Mouse (Mus musculus) spleen, embryonic (tissue): ENCODE results near the gene Trip10.

Experiments
- CTCF ChIA-PET: fragments of 350-600 bp; sonication (Branson Sonifier 250); formaldehyde crosslinking; loops from one replicate; lab custom pipeline; 2022; lab: Charles Lee

Gene Trip10

GRCm38 (mm10) chr17:57262901-57263550 lies 13.8 kb downstream of the Trip10 start:
- CTCF ChIA-PET = no interaction called here

DNA sequence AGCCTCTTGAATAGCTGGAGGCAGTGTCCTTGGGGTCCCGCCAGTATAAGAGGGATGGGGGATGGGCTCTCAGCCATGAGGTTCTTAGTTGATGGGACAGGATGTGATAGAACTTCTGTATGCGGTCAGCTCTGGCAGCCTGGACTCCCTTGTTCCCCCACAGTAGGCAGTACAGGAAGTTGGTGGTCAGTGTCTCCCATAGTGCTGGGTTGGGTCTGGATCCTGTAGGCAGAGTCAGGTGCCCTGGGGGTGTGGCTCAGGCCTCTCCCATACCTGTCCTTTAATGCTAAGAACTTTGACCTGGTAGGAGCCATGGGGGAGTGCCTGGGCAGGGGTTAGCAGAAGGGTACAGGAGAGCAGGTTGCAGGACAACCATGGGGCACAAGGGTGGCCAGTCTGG lies 14.9 kb downstream of the Trip10 start:
- CTCF ChIA-PET = interaction anchor here (0.6 kb wide), 1 partner anchor 147 kb away, joined by 6 read pairs; no protein-coding TSS in a partner anchor

DNA sequence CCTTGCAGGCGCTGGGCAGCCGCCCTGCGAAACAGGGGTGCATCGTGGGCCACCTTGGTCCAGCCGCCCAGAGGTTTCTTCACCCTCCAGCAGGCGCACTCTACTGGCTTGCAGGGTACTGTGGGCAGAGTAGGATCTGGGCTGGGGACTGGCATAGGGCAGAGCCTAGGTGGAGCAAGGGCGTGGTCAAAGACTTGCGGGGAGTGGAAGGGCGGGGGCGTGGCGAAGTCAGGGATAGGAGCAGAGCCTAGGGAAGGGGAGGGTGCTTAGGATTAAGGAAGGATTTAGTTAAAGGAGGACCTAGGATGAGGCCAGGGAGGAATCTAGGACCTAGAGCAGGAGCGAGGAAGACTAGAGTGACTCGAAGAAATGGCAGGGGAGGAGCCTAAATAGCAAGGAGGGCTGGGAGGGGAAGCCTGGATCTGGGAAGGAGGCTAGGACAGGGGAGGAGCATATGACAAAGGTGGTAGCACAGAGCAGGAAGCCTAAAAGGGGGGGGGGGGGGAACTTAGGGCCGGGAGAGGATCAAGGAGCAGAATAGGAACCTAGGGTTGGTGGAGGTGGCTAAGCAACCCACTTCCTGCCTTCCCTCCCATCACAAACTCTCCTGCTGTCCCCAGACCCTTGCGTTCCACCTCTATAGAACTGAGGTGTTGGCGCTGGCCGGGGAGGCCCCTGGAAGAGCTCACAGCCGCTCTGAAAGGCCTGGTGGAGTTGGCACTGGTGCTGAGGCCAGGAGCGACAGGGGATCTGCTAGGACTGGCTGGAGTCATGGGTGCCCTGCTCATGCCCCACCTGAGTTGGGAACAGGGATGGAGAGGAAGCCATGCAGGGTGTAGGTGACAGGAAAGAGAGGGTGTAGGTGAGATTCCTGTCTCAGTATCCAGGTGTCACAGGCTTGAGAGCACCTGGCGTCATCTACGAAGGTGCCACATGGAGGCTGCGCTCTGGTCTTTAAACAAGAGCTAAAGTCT lies 16.0 kb downstream of the Trip10 start:
- CTCF ChIA-PET = no interaction called here

DNA sequence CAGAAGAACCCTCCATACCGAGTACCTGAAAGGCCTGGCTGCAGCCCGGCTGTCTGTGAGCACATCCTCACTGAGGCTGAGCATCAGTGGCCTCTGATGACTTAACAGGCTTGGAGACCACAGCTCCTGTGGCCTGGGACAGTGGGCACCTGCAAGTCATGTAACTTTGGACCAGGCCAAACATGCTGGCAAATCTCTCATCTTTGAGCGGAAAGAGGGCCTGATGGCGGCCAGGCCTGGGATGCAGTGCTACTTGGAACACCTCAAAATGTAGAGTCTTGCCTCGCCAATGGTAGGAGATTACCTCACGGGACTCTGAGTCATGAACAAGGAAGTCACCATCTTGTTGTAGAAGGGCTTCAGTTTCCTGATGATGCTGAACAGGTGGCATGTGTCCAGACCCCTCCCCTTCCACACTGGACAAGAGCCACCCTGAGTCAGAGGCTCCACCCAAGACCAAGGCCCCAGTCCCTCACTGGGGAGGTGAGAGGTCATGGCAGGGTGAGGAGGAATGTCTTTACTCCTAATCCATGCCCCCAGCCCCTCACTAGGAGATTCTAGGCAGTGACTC lies 18.4 kb downstream of the Trip10 start:
- CTCF ChIA-PET = no interaction called here

DNA sequence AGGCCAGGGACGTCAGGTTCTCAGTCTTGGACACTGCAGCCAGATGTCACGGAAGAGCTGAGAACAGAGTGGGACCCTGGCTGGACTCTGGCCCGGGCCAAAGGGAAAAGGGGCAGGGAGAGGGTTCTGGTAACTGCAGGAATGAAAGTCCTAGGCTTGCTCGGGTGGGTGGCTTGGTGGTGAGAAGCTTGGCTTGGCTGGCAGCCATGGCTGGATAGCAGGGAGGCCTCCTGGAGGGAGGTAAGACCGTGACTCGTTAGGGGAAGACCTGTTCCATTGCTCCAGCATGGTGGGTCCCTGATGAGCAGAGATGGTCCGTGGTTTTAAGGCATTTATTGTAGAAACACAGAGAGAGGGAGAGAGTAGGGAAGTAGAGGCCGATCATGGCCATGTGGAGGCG lies 22.0 kb downstream of the Trip10 start:
- CTCF ChIA-PET = no interaction called here

DNA sequence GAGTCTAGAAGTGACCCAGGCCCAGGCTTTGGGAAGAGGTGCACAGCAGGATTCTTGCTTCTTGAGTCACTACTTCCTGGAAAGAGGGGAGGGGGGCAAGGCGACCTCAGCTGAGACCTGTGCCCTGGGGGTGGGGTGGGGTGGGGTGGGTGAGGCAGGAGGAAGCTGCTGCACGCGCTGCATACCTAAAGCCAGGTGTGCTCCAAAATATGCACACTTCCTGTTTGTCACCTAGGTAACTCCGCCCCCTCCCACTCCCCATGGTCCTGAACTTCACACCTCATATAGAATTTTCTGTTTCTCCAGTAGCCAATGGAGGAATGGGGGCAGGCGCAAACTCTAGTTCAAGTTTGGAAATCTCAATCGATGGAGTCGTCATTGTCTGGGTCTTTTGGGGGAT lies 24.6 kb downstream of the Trip10 start:
- CTCF ChIA-PET = interaction anchor here (0.6 to 0.7 kb wide), 2 partner anchors 31 to 601 kb away, joined by 3 read pairs; no protein-coding TSS in a partner anchor

DNA sequence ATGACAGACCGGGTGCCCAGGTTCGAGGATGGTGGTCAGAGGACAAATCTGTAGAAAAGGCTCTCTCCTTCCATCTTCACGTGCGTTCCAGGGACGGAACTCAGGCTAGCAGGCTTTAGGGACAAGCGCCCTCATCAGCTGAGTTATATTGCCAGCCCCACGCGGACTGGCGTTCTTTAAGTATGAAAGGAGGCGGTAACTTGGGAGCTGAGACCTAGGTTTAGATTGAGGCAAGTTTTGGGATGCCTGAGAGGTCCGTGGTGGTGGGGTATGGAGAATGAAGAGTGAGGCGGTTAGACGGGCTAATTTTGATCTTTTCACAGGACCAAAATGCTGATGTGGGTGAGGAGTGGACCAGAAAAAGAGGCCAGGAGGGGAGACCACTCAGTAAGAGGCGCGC lies 25.4 kb downstream of the Trip10 start:
- CTCF ChIA-PET = interaction anchor here (0.5 to 0.7 kb wide), 4 partner anchors 24 to 606 kb away, joined by 3 to 6 read pairs (median 4); no protein-coding TSS in a partner anchor

- CTCF ChIA-PET = interaction anchor here (0.7 to 1.3 kb wide), 2 partner anchors 25 to 27 kb away, joined by 3 read pairs; partner anchors contain the start of gene Gpr108
These were observed 26.1 kb downstream of the Trip10 start for GRCm38 (mm10) chr17:57275111-57275996.

GRCm38 (mm10) chr17:57275997-57276351 lies 26.7 kb downstream of the Trip10 start:
- CTCF ChIA-PET = interaction anchor here (0.5 to 1.3 kb wide), 2 partner anchors 19 to 28 kb away, joined by 3 to 6 read pairs; partner anchors contain the start of gene Gpr108

- CTCF ChIA-PET = interaction anchor here (0.6 to 1.3 kb wide), 3 partner anchors 10 to 28 kb away, joined by 3 to 12 read pairs (median 3); partner anchors contain the start of gene Gpr108
These were observed 27.4 kb downstream of the Trip10 start for GRCm38 (mm10) chr17:57276634-57277121.

DNA sequence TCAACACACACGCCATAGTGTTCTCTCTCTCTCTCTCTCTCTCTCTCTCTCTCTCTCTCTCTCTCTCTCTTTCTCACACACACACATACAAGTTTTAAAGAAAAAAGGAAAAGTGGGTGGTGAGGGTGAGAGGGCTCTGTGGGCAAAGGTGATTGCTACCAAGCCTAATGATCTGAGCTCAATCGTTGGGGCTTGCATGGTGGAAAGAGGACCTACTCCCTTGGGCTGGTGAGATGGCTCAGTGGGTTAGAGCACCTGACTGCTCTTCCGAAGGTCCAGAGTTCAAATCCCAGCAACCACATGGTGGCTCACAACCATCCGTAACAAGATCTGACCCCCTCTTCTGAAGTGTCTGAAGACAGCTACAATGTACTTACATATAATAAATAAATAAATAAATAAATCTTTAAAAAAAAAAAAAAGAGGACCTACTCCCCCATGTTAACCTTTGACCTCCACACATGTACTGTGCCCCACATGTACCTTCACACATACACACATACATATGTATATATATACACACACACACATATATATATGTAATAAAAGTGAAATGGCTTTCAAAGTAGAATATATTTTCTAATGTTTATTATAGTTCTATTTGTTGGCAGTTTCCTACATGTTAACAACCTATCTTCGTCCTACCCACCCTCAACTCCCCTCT lies 28.5 kb downstream of the Trip10 start:
- CTCF ChIA-PET = interaction anchor here (0.7 to 0.9 kb wide), 3 partner anchors 30 to 688 kb away, joined by 3 to 11 read pairs (median 6); partner anchors contain the start of gene Gpr108

GRCm38 (mm10) chr17:57278537-57278936 lies 29.3 kb downstream of the Trip10 start:
- CTCF ChIA-PET = no interaction called here

GRCm38 (mm10) chr17:57278943-57279590 lies 29.8 kb downstream of the Trip10 start, which contains the start of gene Vav1:
Gene Vav1, plus strand, starts transcription at chr17:57279100.
- CTCF ChIA-PET = interaction anchor here (0.6 kb wide), 1 partner anchor 14 kb away, joined by 3 read pairs; no protein-coding TSS in a partner anchor

DNA sequence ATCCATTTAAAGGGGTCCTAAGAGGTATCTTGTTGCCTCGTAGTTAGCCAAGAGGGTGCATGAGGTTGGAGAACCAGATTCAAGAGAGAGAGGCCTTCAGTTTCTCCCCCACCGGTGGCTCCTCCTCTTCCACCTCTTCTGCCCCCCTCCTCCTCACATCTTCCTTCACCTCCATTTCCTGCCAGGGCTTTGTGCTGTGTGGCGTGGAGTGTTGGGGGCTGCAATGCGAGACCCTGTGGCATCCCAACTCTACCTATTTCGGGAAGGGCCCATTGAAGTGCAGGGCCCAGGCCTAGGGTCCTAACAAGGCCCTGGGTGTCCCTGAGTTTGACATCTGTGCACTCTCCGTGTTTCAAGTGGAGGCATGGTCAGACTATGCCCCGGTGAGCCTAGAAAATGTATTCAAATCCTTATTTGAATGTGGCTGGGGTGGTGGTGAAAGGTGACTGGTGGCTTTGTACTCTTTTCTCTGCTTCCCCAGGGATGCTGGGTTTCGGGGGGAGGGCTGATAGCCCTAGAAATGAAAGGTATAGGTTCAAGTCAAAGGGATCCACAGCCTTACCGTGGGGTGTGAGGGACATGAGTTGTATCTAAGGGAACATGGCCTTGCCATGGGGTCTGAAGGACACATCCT lies 30.5 kb downstream of the Trip10 start:
- CTCF ChIA-PET = no interaction called here

DNA sequence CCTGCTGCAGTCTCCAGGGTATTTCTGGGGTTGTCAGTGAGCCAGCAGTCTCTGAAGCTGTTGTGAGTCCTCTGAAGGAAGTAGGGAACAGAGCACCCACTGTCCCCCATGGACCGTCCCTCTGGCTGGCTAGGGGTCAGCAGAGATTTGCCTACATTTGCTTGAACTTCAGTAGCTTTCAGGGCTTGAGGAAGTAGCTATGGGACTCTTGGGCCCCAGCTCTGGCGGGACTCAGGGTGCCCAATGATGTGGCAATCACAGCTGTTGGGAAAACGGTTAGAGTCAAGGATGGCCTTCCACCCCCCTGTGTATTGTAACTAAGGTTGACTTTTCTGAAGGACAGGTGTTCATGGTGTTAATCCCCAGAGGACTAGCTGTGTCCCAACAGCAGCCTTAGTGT lies 31.2 kb downstream of the Trip10 start:
- CTCF ChIA-PET = no interaction called here

GRCm38 (mm10) chr17:57283906-57284305 lies 34.7 kb downstream of the Trip10 start:
- CTCF ChIA-PET = no interaction called here

DNA sequence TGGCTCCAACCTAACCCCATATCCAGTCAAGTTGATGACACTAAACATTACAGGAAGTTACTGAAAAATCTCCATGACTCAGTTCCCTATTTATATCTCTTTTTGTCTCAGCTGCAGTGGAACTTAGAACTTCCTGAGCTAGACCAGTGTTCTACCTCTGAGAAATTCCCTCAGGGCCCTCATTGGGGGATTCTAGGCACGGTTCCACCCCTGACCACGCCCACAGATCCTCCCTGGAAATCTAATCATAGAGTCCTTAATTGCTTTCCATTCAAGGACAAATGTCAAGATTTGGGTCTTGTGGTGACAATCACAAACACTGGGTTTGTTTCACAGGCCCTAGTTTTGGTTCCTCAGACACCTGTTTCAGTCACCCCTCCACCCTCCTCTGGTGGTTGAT lies 35.8 kb downstream of the Trip10 start:
- CTCF ChIA-PET = interaction anchor here (0.6 to 0.8 kb wide), 2 partner anchors 17 to 120 kb away, joined by 3 to 6 read pairs; no protein-coding TSS in a partner anchor

GRCm38 (mm10) chr17:57286718-57287355 lies 37.6 kb downstream of the Trip10 start:
- CTCF ChIA-PET = interaction anchor here (0.7 to 1.0 kb wide), 3 partner anchors 10 to 1280 kb away, joined by 3 to 12 read pairs (median 4); no protein-coding TSS in a partner anchor
